Mouse (Mus musculus): ENCODE results near the gene Adat1. TPM values are rescaled to one million over a fixed set of nuclear protein-coding genes. Genes with fewer than 3 reads are reported as not detected.

Gene Adat1
- polyA plus RNA-seq, 1 experiment from 2014 or later: 8.5 TPM

DNA sequence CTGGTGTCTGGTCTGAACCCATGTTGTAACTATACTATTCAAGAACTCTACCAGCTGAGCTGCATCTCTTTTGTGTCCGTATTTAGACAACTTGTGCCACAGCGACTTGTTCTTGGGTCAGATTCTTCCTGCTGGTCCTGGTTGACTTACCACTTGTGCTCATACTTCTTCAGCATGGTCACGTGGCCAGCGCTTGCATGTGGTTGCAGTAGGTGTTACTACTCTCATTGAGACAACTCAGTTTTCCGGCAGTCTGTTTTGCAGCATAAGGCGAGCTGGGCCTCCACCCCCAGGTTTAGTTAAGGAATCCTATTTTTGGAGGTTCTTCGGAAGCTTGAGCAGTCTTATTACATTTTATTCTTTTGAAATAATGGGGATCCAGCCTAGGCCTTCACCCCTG is 40.8 kb downstream of the Adat1 start:
- Histone ChIP-seq H3K27ac (ENCODE audit: low read depth, low read length) (no peak overlapping the region), H3K4me1 (ENCODE audit: control insufficient read depth, insufficient read depth, low read length) (no peaks in the 10 kb centered on the region), H3K9me3 (ENCODE audit: control insufficient read depth, low read length) (no peaks in the 10 kb centered on the region), H3K4me3 (ENCODE audit: low read depth, low read length) (no peak overlapping the region), H3K9ac (replicated peaks; ENCODE audit: low read depth, low read length) (no peak overlapping the region), H3K36me3 (ENCODE audit: control insufficient read depth, insufficient read depth, low read length) (peaks cover 40% of the 10 kb centered on the region), H3K27me3 (ENCODE audit: control insufficient read depth, insufficient read depth, low read length) (no peaks in the 10 kb centered on the region), H3K4me2 (ENCODE audit: low read depth, low read length) (no peak overlapping the region)
- over 99% methylated on average over 7 of the region's 7 CpGs for WGBS
- ATAC-seq (ENCODE audit: low read depth): no peak

DNA sequence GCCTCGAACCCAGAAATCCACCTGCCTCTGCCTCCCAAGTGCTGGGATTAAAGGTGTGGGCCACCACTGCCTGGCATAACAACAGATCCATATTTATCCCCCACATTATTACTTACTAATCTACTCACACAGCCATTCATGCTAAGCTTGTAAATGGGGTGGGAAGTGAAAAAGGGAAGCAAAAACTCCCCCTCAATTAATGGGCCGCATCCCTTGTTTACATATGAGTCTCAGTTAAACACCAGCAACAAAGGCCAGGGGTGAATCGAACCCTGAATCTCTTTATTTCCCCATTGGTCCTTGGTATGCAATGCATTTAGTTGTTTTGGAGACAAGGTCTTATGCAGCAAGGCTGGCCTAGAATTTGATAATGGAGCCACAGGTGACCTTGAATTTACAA is 41.3 kb downstream of the Adat1 start:
- H3K36me3 ChIP-seq (ENCODE audit: control insufficient read depth, insufficient read depth, low read length): peaks cover 39% of the 10 kb centered on the region
- no peaks in the 10 kb centered on the region for H3K27me3 ChIP-seq (ENCODE audit: control insufficient read depth, insufficient read depth, low read length)
- no peaks in the 10 kb centered on the region for H3K9me3 ChIP-seq (ENCODE audit: control insufficient read depth, low read length)
- no peak overlapping the region for H3K4me3 ChIP-seq (ENCODE audit: low read depth, low read length)
- no peak overlapping the region for H3K9ac ChIP-seq (replicated peaks; ENCODE audit: low read depth, low read length)
- H3K4me1 ChIP-seq (ENCODE audit: control insufficient read depth, insufficient read depth, low read length): no peaks in the 10 kb centered on the region
- H3K4me2 ChIP-seq (ENCODE audit: low read depth, low read length): no peak overlapping the region
- no peak for ATAC-seq (ENCODE audit: low read depth)
- no peak overlapping the region for H3K27ac ChIP-seq (ENCODE audit: low read depth, low read length)
- WGBS: 86% methylated on average over 3 of the region's 3 CpGs

DNA sequence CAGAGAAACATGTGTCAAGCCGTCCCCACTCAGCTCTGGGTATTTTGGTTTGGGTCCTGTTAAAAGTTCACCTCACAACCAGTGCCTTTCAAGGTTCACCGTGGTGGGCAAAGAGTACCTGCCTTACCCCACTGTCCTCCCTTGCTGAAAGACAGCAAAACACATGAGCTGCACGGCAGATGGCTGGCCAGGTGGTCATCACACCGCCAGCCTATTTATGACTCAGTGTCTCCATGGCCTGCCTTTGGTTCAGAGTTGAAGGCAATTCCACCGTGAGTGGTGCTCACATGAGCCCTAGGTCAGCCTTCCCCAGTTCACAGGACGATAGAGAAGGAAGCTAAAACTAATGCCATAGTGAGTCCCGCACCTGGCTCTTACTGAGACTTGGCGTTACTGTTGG is 44.1 kb downstream of the Adat1 start:
- no peak overlapping the region for H3K27ac ChIP-seq (ENCODE audit: low read depth, low read length)
- H3K9ac ChIP-seq (replicated peaks; ENCODE audit: low read depth, low read length): no peak overlapping the region
- H3K4me1 ChIP-seq (ENCODE audit: control insufficient read depth, insufficient read depth, low read length): no peaks in the 10 kb centered on the region
- 95% methylated on average over 8 of the region's 8 CpGs for WGBS
- no peak overlapping the region for H3K4me2 ChIP-seq (ENCODE audit: low read depth, low read length)
- no peaks in the 10 kb centered on the region for H3K27me3 ChIP-seq (ENCODE audit: control insufficient read depth, insufficient read depth, low read length)
- ATAC-seq (ENCODE audit: low read depth): no peak
- H3K4me3 ChIP-seq (ENCODE audit: low read depth, low read length): no peak overlapping the region
- peaks cover 26% of the 10 kb centered on the region for H3K36me3 ChIP-seq (ENCODE audit: control insufficient read depth, insufficient read depth, low read length)
- H3K9me3 ChIP-seq (ENCODE audit: control insufficient read depth, low read length): no peaks in the 10 kb centered on the region

DNA sequence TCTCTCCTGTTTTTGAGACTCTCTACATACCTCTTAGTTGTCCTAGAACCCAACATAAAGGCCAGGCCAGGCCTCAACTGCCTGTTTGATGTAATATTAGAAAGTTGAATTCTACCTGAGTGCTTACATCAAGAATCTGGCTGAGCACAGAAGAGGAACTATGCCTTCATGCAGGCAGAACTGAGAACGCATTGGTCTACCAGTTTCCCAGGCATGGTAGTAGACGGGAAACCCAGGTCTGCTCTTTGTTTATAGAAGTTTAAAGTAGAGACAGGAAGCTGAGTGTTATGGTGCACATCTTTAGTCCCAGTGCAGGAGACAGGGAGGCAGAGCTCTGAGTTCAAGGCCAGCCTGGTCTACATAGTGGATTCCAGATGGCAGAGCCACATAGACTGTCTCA is 45.0 kb downstream of the Adat1 start:
- no peaks in the 10 kb centered on the region for H3K27me3 ChIP-seq (ENCODE audit: control insufficient read depth, insufficient read depth, low read length)
- peaks cover under 1% of the 10 kb centered on the region for H3K4me1 ChIP-seq (ENCODE audit: control insufficient read depth, insufficient read depth, low read length)
- H3K27ac ChIP-seq (ENCODE audit: low read depth, low read length): no peak overlapping the region
- no peak overlapping the region for H3K9ac ChIP-seq (replicated peaks; ENCODE audit: low read depth, low read length)
- no peak for ATAC-seq (ENCODE audit: low read depth)
- no peak overlapping the region for H3K4me2 ChIP-seq (ENCODE audit: low read depth, low read length)
- H3K36me3 ChIP-seq (ENCODE audit: control insufficient read depth, insufficient read depth, low read length): peaks cover 25% of the 10 kb centered on the region
- no peak overlapping the region for H3K4me3 ChIP-seq (ENCODE audit: low read depth, low read length)
- no peaks in the 10 kb centered on the region for H3K9me3 ChIP-seq (ENCODE audit: control insufficient read depth, low read length)
- 88% methylated on average over 2 of the region's 2 CpGs for WGBS

DNA sequence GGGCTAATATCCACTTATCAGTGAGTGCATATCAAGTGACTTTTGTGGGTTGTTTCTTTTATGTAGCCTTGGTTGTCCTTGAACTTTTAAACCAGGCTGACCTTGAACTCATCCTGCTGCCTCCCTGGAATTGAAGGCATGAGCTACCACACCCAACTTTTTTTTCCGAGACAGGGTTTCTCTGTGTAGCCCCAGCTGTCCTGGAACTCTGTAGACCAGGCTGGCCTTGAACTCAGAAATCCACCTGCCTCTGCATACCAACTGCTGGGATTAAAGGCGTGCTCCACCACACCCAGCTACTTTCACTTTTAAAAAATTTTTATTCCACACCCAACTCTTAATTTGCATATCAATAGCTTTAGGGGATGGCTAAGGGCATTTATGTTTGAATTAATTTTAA is 48.6 kb downstream of the Adat1 start:
- Histone ChIP-seq H3K9ac (replicated peaks; ENCODE audit: low read depth, low read length) (no peak overlapping the region), H3K4me3 (ENCODE audit: low read depth, low read length) (no peak overlapping the region), H3K27ac (ENCODE audit: low read depth, low read length) (no peak overlapping the region), H3K9me3 (ENCODE audit: control insufficient read depth, low read length) (no peaks in the 10 kb centered on the region), H3K4me1 (ENCODE audit: control insufficient read depth, insufficient read depth, low read length) (peaks cover 14% of the 10 kb centered on the region), H3K4me2 (ENCODE audit: low read depth, low read length) (no peak overlapping the region), H3K27me3 (ENCODE audit: control insufficient read depth, insufficient read depth, low read length) (no peaks in the 10 kb centered on the region), H3K36me3 (ENCODE audit: control insufficient read depth, insufficient read depth, low read length) (peaks cover 20% of the 10 kb centered on the region)
- no peak for ATAC-seq (ENCODE audit: low read depth)
- 92% methylated on average over 2 of the region's 2 CpGs for WGBS

DNA sequence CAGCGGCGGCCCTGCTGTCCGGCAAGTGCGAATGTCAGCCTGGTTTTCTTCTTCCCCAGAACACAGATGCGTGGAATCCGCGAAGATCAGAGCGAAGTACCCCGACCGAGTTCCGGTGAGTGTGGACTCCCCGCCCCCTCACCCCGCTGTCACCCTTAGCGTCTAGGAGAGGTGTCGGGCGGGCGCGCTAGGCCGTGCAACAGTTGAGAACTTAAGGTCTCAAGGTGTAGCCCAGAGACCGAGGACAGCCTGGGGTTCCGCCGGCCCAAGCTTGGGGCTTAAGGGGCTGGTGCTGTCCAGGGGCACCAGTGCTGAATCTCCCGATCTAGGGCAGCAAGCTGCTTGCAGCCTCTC is 51.0 kb downstream of the Adat1 start:
- Histone ChIP-seq H3K4me2 (ENCODE audit: low read depth, low read length) (peak overlapping the region; percentile 99), H3K27ac (ENCODE audit: low read depth, low read length) (peak overlapping the region; percentile 55; the same call in 1 of the 2 replicates), H3K4me1 (ENCODE audit: control insufficient read depth, insufficient read depth, low read length) (peaks cover 14% of the 10 kb centered on the region), H3K36me3 (ENCODE audit: control insufficient read depth, insufficient read depth, low read length) (peaks cover 7% of the 10 kb centered on the region; the same call in 1 of the 2 replicates), H3K9ac (replicated peaks; ENCODE audit: low read depth, low read length) (peak overlapping the region; percentile 80), H3K27me3 (ENCODE audit: control insufficient read depth, insufficient read depth, low read length) (no peaks in the 10 kb centered on the region), H3K4me3 (ENCODE audit: low read depth, low read length) (peak overlapping the region; percentile 93), H3K9me3 (ENCODE audit: control insufficient read depth, low read length) (no peaks in the 10 kb centered on the region)
- peak; percentile 33; the same call in 1 of the 2 replicates for ATAC-seq (ENCODE audit: low read depth)
- under 1% methylated on average over 23 of the region's 23 CpGs for WGBS

DNA sequence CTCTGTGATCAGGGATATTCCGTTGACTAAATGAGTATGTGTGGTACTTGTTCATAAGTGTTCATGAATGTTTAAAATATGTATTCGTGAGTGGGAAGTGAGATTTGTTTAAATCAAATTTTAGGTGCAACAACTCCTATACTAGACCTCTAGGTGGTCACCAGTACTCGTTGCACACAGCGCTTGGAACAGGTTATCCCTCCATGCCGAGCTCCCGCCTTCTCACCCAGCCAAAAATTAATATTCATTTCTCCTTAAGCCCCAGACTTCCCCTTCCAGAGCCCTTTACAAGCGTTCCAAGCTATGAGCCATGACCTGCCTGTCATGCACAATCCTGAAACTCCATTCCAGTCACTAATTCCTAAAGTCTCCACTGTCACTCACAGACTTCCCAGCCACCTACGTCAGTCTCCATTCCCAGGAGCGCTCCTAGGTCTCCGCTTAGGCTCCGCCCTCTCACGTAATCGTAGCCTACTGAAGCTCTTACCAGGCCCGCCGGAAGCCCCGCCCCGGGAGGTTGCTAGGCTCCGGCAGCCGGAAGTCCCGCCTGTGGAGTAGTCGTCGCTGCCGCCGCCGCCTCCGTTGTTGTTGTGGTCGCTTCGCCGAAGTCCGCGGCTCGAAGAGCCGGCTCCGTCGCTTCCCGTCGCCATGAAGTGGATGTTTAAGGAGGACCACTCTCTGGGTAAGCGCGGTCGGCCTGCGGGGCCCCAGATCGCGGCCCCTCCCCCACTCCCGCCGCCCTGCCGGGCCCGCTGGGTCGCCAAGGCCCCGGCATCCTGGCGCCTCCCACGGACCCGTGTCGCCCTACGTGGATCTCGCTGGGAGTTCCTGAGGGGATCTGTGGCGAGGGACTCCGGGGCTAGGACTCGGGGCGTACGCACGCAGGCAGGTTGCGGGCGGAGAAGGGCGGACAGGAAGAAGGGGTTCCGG is 51.7 kb downstream of the Adat1 start, which contains the start of gene Gabarapl2:
Gabarapl2 (plus strand) TSS at position 533 of the 930 bp plus-strand sequence.
- H3K36me3 ChIP-seq (ENCODE audit: control insufficient read depth, insufficient read depth, low read length): peaks cover 7% of the 10 kb centered on the region; the same call in 1 of the 2 replicates
- ATAC-seq (ENCODE audit: low read depth): peak; percentile 99
- H3K9me3 ChIP-seq (ENCODE audit: control insufficient read depth, low read length): no peaks in the 10 kb centered on the region
- WGBS: under 1% methylated on average over 65 of the region's 65 CpGs
- H3K27me3 ChIP-seq (ENCODE audit: control insufficient read depth, insufficient read depth, low read length): no peaks in the 10 kb centered on the region
- peaks cover 14% of the 10 kb centered on the region for H3K4me1 ChIP-seq (ENCODE audit: control insufficient read depth, insufficient read depth, low read length)
- H3K27ac ChIP-seq (ENCODE audit: low read depth, low read length): peak within 1 kb of the TSS; percentile 58
- peak within 1 kb of the TSS; percentile 99 for H3K4me2 ChIP-seq (ENCODE audit: low read depth, low read length)
- H3K4me3 ChIP-seq (ENCODE audit: low read depth, low read length): peak within 1 kb of the TSS; percentile 93
- peak within 1 kb of the TSS; percentile 80 for H3K9ac ChIP-seq (replicated peaks; ENCODE audit: low read depth, low read length)

DNA sequence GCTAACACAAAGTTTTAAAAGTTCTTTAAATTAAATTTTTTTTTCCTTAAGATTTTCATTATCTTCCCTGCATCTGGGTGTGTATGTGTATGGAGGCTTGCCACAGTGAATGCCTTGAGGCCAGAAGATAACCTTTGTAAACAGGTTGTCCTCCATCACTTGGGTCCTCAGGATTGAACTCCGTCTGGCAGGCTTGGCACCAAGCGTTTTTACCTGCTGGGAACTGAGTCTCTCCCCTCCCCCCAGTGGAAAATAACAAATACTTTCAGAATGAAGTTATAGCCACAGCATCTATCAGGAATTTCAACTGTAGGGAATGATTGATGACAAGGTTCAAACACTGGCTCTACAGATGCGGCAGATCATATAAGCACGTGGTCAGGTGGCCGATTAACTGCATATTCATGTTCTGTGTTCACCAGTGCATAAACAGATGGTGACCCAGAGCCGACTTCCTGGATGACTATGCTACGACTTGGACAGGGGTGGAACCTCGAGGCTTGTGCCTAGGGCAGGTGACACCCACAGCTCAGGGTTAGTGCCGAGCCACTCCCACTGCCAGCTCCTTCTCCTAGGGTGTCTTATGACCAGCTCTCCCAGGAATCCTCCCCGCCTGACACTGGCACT is 52.5 kb downstream of the Adat1 start:
- WGBS: 11% methylated on average over 10 of the region's 10 CpGs

More for the DNA sequence above, 52.5 kb downstream of the Adat1 start:
- H3K9ac ChIP-seq (replicated peaks; ENCODE audit: low read depth, low read length): no peak overlapping the region
- peak overlapping the region; percentile 93 for H3K4me3 ChIP-seq (ENCODE audit: low read depth, low read length)
- H3K36me3 ChIP-seq (ENCODE audit: control insufficient read depth, insufficient read depth, low read length): peaks cover 7% of the 10 kb centered on the region; the same call in 1 of the 2 replicates
- H3K4me1 ChIP-seq (ENCODE audit: control insufficient read depth, insufficient read depth, low read length): peaks cover 14% of the 10 kb centered on the region
- H3K27ac ChIP-seq (ENCODE audit: low read depth, low read length): peak overlapping the region; percentile 58; the same call in 1 of the 2 replicates
- H3K9me3 ChIP-seq (ENCODE audit: control insufficient read depth, low read length): no peaks in the 10 kb centered on the region
- no peaks in the 10 kb centered on the region for H3K27me3 ChIP-seq (ENCODE audit: control insufficient read depth, insufficient read depth, low read length)
- peak overlapping the region; percentile 99 for H3K4me2 ChIP-seq (ENCODE audit: low read depth, low read length)
- peak; percentile 47; the same call in 1 of the 2 replicates for ATAC-seq (ENCODE audit: low read depth)

All from neural tube, embryonic 14.5 days (tissue).